Mouse (Mus musculus): ENCODE results near the gene Frem3.

Gene Frem3

DNA sequence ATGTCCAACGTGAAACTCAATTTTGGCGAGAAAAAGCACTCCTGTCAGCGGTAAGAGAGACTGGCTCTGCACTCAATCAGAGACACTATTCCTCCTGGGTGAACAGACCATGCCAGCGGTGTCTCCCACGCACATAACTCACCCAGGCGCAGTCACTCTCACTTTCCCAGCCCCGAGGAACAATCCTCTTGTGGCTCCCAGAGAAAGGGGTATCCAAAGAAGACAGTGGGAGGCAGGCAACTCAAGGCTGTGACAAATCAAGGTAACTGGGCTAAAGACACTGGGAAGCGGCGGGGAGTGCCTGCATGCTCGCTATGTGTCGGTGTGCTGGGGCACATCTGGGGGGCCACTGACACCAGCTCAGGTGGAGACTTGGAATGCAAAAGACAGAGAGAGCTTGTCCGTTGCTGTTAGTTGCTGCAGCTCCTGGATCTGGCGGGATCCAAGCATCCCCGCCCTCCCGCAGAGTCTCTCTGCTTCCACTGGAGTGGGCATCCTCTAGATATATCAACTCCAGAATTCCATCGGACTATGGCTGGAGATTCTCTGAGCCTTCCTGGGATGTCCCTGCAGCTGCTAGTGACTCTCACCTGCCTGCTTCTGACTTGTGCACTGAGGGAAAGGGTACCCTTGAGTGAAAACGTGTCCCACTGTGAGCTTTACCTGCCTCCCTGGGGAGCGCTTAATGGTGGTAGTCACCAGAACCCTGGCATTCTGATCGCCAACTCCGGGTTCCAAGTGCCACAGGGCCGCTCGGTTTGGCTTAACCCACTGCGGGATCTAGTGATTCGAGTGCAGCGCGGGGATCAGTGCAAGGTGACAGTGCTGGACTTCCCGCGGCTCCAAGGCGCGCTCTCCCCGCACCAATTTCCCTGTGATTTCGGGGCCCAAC, at the start of gene Frem3:
TSS of gene Frem3 (plus strand) at position 532 of the 892 bp plus-strand sequence.
- DNase-seq (ENCODE audit: low spot score): no peak

DNA sequence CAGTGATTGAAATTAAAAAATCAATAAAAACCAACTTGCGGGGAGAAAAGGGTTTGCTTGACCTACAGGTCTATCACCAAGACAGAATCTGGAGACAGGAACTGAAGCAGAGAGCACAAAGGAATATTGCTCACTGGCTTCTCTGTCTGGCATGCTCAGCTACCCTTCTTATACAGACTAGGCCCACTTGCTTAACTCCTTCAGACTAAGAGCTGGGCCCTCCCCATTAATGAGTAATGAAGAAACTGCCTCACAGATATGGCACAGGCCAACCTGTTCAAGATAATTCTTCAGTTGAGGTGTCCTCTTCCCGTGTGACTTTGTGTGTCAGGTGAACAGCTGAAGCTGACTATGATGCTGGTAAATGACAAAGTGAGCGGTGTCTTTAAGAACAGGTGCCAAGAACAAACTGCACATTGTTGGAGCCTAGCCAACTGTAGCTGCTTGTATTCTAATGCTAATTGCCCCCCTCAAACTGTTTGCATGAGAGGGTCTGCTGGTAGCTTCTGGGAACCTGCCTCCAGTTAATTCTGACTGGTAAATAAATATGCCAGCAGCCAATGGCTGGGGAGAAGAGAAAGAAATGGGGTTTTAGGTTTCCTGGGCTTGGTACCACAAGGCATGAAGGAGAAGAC, 46.6 kb upstream of the Frem3 start:
- no peak for DNase-seq (ENCODE audit: low spot score)

DNA sequence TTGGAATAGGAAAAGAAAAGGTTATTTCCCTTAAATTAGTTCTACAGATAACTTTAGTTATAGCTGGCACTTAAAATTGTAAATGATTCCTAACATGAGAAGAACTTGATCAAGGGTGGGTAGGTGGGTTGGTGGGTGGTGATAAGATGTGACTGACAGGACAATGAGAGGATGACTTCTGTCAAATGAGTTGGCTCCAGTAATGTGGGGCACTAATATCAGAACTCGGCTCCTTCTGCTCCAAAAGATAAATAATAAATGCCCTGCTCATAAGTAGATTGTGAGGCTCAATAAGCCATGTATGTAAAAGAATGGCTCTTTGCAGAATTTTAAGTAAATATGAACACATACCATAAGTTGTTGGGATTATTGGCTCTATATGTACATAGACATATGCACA, 43.4 kb upstream of the Frem3 start:
- DNase-seq (ENCODE audit: low spot score): no peak

DNA sequence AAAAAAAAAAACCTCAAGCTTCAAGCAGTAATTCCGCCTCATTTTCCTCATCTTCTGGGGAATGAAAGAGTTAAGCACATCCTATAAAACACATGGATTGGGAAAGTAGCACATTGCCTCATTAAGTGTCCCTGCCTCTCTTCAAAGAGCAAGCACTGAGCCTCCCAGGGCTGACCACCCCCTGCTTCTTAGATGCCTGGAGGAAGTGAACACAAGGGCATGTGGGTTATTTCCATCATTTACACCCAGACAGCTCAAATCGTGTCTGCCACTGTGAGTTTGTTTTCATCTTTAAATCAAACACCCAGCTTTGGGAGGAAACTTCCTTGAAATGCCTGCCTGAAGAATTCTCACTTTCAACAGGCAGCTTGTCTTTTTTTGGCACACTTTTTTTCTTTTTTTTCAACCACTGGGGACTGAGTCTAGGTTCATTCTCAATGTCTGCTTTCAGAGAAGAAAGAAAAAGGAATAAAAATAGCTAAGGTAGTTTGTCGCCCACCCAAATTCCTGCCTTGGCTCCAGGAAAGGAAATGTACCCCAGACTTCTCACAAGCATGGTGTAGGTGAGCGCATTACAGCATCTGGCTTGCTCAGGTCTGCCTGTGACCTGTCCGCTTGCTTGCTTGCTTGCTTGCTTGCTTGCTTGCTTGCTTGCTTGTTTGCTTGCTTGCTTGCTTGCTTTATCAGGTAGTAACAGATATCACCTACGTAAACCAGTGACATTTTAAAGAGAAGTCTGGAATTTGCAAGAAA, 42.5 kb upstream of the Frem3 start:
- DNase-seq (ENCODE audit: low spot score): no peak

DNA sequence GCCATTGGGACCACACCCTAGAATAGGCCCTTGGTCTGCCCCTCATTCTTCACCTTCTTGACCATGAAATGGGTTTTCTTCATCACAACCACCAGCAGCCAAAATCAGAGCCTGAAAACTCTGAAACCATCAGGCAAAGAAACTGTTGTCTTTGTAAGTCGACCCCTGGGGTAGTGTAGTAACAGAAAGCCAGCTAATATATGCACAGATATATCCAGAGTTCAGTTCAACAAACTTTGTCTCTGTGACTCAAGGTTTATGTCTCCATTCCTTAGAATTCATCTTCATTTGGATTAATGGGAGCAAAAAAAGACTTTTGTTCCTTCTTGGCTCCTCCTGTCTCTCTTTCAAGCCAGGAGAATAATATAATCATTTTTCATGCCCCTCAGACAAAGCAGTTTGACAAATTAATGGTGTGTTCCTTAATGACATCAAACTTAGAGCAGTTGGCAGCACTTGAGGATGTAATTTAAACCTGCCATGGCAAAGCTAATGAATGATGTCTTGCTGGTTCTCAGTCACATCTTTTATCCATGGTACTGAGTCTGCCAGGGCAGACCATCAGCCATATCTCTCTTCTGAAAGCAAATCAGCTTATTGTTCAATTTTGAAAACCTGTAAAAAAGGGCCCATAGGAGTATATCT, 38.3 kb upstream of the Frem3 start:
- no peak for DNase-seq (ENCODE audit: low spot score)

DNA sequence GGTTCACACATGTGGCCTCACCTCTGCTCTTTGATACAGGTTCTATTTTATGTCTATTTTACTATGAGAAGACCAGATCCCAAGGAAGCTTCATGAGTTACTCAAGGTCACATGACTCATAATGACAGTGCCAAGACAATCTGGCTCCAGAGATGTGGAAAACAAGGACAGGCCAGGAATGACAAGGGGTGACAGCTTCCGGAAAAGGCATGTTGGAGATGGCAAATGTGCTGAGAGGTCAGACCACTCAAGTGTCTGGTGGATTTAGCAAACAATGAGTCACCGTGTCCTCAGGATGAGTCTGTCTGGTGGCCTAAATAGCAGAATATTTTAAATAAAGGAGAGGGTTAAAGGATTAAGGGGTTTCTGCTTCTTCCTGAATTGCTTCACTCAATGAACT, 33.8 kb upstream of the Frem3 start:
- DNase-seq (ENCODE audit: low spot score): no peak

DNA sequence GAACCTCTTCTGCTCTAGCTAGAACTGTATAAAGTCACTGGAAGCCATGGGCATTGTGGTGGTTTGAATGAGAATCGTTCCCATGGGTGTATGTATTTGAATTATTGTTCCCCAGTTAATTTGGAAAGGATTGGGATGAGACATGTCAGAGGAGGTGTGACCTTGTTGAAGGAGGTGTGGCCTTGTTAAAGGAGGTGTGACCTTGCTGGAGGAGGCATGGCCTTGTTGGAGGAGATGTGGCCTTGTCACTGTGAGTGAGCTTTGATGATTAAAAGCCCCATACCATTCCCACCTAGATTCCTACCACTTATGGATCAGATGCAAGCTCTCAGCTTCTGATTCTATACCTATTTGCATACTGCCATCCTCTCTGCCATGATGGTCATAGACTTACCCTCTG, 31.8 kb upstream of the Frem3 start:
- DNase-seq (ENCODE audit: low spot score): no peak

DNA sequence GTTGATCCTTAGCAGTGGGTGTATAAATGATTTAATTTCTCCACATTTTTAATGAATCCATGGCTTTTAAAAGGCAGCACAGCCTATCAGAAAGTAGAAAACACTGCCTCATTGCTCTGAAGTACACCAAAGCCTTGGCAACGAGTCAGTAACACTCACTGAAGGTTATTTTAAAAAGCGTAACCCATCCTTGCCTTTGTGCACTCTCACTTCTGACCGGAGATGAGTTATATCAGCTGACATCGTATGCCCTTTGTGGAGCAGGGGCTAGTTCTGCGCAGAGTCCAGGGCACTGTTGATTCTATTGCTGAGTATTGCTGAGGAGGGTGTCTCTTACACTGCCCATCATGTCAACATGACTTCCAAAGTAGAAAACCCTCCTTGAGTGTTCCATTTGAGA, 18.3 kb upstream of the Frem3 start:
- DNase-seq (ENCODE audit: low spot score): no peak

DNA sequence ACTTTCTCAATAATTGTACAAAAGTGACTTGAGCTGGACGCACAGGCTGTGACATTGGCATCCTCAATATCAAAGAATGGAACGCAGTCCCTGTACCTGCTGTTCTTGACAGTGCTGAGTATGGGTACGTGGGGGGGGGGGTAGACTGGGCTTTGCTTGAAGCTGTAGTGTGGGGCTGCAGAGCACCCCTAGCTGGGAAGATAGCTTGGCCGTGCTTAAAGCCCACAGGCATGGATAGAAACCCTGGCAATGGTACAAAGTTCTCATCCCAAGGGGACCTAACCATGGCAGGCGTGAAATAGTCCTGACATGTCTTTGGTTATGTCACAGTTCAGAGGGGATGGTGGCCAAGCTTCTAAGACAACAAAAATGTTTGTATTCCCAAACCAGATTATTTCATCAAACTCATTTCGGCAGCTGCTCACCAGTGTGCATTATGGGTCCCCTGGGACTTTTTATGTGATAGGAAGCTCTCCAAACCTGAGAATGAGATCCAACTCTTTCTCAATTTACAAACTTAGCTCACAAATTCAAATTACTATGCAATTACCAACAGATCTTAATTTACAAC, 10.2 kb upstream of the Frem3 start:
- no peak for DNase-seq (ENCODE audit: low spot score)

DNA sequence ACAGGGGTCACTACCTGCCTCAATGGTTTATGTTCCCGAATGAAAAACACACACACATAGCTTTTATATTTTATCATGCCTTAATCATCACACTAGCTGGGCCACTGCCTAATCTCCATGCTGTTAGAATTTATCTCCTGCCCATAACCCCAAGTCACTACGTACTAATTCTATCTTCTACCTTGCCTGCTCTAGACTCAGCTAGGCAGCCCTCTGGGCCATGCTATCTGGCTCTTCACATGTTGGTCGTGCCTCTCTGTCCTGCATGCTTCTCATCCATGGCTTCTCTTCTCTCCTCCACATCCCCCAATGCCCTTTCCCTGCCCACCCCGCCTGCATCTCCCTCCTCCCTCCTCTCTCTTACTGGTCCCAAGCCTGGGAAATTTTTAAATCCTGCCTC, 9.0 kb upstream of the Frem3 start:
- DNase-seq (ENCODE audit: low spot score): no peak

DNA sequence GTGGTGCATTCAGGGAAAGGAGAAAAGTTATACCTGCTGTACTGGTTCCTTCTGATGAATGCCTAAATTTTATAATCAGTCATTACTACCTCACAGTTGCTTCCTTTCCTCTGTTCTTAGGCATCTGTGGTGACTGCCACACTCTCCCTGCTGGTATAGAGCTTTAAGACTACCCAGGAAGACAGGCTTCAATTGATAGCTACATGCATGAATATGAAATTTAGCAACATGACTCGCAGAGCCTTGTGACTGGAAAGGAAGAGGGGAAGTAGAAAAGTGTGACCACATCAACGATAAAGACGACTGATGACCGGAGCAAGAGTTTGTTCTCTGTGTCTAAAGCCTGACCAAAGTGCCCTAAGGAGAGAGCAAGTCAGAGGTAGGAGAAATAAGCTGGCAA, 3.8 kb upstream of the Frem3 start:
- DNase-seq (ENCODE audit: low spot score): no peak

DNA sequence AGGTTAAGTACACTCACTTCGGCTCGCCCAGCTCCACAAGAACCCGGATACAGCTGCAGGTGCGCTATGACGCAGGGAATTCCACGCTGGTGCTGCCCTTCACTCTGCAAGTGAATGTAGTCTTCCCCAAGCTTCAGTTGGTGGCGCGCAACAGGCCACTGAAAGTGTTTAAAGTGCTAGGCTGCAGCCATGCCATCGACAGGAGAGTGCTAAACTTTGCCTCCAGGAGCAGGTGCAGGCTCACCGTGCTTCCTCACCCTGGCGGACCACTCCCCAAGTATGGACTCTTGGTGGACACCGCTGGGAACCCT, 516 bp downstream of the Frem3 start:
- DNase-seq (ENCODE audit: low spot score): no peak

DNA sequence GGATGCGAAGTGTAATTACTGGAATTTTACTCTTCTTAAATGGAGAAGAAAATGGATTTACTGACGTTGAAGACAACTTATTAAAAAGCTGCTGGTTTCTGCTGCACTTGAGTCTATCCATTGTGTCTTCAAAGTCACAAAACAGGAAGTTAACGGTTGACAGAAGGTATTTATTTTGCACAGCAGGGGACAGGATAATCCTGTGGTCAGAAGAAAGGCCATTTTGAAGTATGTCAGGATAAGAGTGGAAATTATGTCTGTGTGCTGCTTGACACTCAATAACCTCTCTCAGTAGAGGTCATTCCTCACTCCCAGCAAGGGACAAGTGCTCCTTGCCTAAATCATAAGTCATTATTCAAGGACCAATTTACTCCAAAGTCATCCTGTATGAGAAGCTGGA, 8.9 kb downstream of the Frem3 start:
- DNase-seq (ENCODE audit: low spot score): no peak

DNA sequence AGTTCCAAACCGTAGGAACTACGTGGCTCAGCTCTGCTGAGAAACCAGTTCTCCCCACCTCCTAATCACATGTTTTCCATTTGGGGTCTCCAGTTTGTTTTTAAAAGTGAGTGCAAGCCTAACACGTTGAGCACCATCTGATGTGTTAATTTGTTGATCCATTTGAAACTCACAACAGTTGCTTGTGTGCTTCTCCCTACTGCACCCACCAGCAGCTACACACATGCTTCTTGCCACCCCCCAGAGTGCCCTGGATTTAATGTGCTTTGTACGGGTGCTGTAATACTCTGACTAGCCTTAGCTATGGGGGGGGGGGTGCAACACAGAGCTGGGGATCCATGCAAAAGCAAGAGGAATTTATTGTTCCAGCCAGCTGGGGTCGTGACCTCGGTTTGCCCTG, 36.5 kb downstream of the Frem3 start:
- DNase-seq (ENCODE audit: low spot score): no peak

DNA sequence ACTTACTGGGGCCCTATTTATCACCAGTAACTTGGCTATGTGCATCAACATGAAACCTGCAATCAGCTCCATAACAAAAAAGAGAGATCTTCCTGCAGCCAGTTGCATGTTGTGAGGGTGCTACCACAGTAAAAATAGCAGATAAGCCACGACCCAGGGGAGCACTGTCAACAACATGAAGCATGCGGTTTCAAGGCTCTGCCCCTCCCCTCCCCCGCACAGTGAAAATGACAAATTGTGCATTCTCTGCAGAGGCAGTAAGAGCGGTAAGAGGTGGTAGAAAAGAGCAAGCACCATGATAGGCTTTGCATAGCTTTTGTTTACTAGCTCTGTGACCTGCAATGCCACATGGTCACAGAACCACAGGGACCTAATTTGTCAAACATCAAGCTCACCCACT, 46.8 kb downstream of the Frem3 start:
- DNase-seq (ENCODE audit: low spot score): no peak

DNA sequence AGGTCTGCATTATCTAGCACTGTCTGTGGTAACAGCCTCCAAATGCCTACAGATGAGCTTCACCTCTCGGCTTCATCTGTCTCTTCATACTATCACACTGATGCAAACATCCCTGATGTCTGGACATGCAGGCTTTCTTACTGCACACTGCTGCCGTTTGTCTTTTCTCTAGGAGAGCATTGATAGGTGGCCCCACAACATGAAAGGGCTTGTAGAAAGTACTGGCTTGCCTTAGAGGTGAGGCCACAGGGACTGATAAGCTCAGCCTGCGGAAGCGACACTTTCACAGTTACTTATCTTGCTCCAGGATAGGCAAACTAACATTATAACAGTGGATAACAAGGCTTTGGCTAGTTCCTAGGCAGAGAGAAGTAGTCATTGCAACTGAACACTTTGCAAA, 50.2 kb downstream of the Frem3 start:
- no peak for DNase-seq (ENCODE audit: low spot score)

DNA sequence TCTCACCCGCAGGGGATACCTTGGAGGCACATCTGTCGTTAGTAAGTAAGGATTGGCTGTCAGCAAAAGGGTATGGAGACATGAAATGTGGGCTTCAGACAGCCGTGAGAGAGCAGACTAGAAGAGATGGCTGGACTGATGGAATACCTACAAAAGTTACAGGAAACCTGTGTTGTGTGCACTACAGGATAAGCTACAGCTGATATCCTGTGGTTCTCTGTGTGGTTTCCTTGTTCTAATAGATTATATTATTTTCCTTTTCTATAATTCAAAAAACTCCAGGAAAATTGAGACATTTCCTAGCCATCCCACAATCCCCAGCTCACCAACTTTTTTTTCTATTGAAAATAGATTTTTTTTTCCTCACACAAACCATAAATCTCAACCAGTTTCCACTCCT, 52.6 kb downstream of the Frem3 start:
- no peak for DNase-seq (ENCODE audit: low spot score)

DNA sequence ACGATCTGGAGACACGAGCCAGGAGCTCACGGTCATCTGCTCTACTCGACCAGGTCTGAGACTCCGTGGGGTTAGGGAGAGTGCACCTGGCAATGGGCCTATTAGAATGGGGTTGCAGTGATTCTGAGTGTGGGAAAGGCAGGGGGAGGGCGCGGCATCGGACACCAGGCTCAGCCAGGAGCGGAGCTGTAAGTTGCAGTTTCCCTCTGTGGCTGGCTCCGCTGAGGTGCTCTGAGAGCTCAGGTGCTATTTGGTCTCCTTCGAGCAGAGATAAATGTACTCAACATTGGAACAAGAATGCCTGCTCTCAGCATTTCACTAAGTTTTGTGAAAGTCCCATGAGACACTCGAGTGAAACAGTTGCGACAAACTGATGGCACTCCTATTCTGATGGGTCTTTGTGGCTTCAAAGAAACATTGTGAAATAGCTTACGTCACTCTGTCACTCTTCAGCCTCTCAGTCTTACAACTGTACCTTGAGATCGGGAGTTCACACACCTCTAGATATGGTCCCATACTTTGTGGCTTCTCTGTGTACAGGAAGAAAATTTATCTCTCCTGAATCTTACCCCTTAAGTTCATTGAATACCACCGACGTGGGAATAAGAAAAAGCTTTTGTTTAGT, 58.5 kb downstream of the Frem3 start:
- DNase-seq (ENCODE audit: low spot score): no peak

DNA sequence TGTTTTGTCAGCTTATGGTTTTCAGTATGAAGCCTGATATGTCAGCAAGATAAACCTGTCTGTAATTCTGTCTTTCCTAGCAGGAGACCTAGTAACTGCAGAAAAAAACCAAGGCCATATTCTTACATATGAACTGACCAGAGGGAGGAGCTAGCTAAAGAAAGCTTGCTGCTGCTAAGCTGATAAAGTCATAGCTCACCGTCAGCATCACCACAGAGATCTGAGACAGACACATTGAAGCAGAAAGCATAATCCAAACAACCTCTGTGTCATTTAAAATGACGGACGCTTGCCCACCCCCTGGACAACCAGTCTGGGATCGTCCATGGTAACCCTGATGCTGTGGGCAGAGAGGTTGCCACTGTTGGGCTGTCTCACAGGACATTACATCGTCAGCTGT, 71.7 kb downstream of the Frem3 start:
- DNase-seq (ENCODE audit: low spot score): no peak

DNA sequence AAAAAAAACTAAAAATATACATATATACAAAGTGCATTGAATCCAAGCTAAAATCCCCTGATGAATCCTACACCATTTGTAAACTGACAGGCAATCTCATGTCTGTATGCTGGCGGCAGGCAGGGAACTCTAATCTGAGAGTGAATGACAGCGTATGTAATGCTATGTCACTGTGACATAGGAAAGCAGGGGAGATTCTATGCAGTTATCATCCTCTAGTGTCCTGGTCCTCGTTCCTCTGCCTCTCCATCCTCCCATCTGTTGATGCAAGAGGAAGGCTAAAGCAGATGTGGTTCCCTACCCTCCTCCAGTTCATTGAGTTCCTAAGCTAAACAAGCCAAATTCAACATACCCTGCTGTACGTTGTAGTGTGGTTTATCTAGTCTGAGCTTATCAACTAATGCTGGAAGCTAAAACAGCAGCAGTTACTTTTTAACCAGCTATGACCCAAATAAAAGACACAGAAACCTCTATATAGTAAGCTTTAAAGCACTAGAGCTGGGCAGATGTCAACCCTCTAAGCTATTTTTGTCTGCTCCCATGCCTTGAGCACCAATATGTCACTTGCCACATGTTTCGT, 73.0 kb downstream of the Frem3 start:
- DNase-seq (ENCODE audit: low spot score): no peak

DNA sequence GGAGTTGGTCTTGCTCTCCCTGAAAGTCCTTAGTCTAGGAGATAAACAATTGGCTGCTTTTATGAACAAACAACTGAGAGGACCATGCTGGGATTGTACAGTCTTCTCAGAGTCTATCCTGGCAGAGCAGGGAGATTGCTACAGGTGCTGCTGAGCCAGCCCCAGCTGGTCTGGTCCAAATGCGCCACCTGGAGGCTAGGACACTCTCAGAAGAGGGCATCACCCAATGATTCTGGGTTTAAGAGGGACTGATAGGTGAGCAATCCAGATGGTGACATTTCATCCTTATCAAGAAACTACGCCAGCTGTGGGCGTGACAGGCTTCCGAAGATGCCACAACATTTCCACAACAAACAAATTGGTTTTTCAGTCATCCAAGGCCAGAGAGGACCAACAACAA, 77.3 kb downstream of the Frem3 start:
- DNase-seq (ENCODE audit: low spot score): peak; percentile 22
